Mouse (Mus musculus) midbrain, embryonic 10.5 days (tissue): ENCODE data around the gene Celf2. TPM values are rescaled to one million over a fixed set of nuclear protein-coding genes. Genes with fewer than 3 reads are reported as not detected.

Experiments used
- DNase-seq: peaks from one replicate; pipeline ENCODE4 v3.0.0-alpha.2; 2017; ENCODE audit warnings: low spot score
- H3K27ac ChIP-seq: fragments of 300-500 bp; sonication (generic); replicated peaks from 2 replicates; pipeline ENCODE4 v1.5.1; 2016; ENCODE audit warnings: mild to moderate bottlenecking
- H3K27me3 ChIP-seq: fragments of 300-500 bp; sonication (generic); 2 replicates; pipeline ENCODE4 v1.6.1; 2016; ENCODE audit warnings: low read depth, mild to moderate bottlenecking; ENCODE audit not compliant: poor library complexity, severe bottlenecking
- H3K36me3 ChIP-seq: fragments of 300-500 bp; sonication (generic); 2 replicates; pipeline ENCODE4 v1.6.1; 2016; ENCODE audit warnings: mild to moderate bottlenecking, moderate library complexity
- H3K4me1 ChIP-seq: fragments of 300-500 bp; sonication (generic); 2 replicates; pipeline ENCODE4 v1.6.1; 2016
- H3K4me3 ChIP-seq: fragments of 300-500 bp; sonication (generic); 2 replicates; pipeline ENCODE4 v1.5.1; 2016; ENCODE audit warnings: mild to moderate bottlenecking, moderate library complexity
- H3K9me3 ChIP-seq: fragments of 300-500 bp; sonication (generic); replicated peaks from 2 replicates; pipeline ENCODE4 v1.6.1; 2016; ENCODE audit warnings: mild to moderate bottlenecking
- WGBS: fragments of 180-500 bp; shearing (Covaris S2); methylation state at CpG from one replicate; pipeline ENCODE4 v1.1.7; 2016; 5-methylcytosine and 5-hydroxymethylcytosine counted together
- polyA plus RNA-seq: library from polyadenylated mRNA; unstranded; fragments of >200 nt; fragmentation: Nextera tagmentation; extraction: Ambion mirVana; gene quantifications from 2 replicates; pipeline ENCODE4 v1.2.1, GENCODE M21; 2016

The Celf2 gene
- polyA plus RNA-seq, 1 experiment from 2014 or later = 63.6 TPM

DNA sequence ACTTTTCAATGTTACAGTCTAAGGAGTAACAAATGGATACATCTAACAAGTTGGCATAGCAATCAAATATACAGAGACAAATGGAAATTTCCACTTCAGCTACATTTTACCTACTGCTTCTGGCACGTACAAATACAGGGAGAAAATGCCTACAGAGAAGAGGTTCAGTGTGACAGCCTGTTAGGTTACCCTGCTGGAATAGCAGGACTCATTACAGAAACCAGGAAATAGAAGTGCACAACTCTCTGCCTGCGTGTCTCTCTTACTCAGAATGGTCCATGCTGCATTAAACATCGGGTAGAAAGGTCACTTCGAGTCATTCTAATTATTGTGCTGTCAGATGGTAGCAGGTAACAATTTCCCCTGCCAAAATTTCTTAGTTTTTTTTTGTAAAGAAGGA, 141.6 kb downstream of the Celf2 start:
- no peak for DNase-seq
- Histone ChIP-seq H3K27me3 (no peaks in the 10 kb centered on the region), H3K36me3 (no peaks in the 10 kb centered on the region), H3K4me3 (no peak overlapping the region), H3K4me1 (no peaks in the 10 kb centered on the region), H3K27ac (no peak overlapping the region), H3K9me3 (no peaks in the 10 kb centered on the region)
- WGBS = 89% methylated on average over 4 of the region's 4 CpGs

DNA sequence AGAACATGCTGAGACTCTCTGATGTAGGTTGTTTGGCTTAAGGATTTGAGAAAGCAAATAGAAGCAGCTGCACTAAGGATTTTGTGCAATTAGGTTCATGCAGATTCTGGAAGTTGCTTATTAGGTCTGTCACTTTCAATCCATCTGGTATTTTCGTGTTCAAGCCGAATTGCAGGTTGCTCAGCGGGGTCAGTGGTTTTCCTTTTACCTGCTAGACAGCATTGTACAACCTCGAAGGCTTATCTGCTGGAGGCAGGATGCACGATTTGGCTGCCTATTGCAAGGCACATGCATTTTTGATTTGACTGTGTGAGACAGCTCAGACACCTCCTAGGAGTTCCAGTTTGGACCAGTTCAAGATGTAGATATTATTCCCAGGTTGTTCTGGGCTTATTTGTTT, 149.8 kb downstream of the Celf2 start:
- no peak for DNase-seq
- H3K4me1 ChIP-seq = peaks cover 4% of the 10 kb centered on the region; the same call in 1 of the 2 replicates
- no peaks in the 10 kb centered on the region for H3K27me3 ChIP-seq
- no peaks in the 10 kb centered on the region for H3K9me3 ChIP-seq
- H3K4me3 ChIP-seq = no peak overlapping the region
- no peaks in the 10 kb centered on the region for H3K36me3 ChIP-seq
- WGBS = 70% methylated on average over 5 of the region's 5 CpGs
- H3K27ac ChIP-seq = no peak overlapping the region

DNA sequence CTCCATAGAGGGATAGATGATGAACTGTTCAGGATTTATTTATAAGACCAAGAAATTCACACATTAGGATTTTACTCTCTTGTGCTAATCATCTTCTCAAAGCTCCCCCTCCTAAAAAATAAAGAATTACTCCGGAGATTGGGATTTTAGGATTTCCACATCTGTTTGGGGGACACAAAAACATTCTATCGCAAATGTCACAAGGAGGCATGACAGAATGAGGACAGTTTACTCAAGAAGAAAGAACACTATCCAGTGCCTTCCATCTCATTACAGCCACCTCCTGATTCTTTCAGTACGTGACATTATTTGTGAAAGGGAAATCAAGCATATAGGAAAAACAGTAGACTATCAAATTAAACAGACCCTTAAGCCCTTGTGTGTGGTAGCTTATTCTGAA, 150.5 kb downstream of the Celf2 start:
- Histone ChIP-seq H3K4me1 (peaks cover 4% of the 10 kb centered on the region; the same call in 1 of the 2 replicates), H3K9me3 (no peaks in the 10 kb centered on the region), H3K4me3 (no peak overlapping the region), H3K36me3 (no peaks in the 10 kb centered on the region), H3K27ac (no peak overlapping the region), H3K27me3 (no peaks in the 10 kb centered on the region)
- WGBS = 74% methylated on average over 3 of the region's 3 CpGs
- DNase-seq = no peak

DNA sequence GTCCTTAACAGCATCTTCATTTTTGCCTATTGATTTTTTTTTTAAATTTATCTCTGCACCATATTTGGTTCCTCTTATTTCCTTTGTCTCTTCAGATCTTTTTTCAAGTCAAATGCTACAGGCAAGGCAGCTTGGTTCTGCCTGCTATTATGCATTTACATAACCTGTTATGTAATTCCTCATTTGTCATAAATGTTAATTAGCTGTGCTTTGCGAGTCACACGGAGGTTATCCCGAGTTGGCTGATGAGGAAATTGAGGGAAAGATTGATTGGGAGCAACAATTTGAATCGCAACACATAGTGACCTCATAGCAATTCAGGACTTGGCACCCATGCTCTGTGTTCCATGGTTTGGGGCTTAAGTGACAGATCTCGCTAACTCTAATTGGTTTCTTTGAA, 158.1 kb downstream of the Celf2 start:
- WGBS = 95% methylated on average over 5 of the region's 5 CpGs
- H3K9me3 ChIP-seq = no peaks in the 10 kb centered on the region
- no peaks in the 10 kb centered on the region for H3K4me1 ChIP-seq
- no peak overlapping the region for H3K4me3 ChIP-seq
- H3K36me3 ChIP-seq = no peaks in the 10 kb centered on the region
- no peaks in the 10 kb centered on the region for H3K27me3 ChIP-seq
- no peak overlapping the region for H3K27ac ChIP-seq
- DNase-seq = no peak

DNA sequence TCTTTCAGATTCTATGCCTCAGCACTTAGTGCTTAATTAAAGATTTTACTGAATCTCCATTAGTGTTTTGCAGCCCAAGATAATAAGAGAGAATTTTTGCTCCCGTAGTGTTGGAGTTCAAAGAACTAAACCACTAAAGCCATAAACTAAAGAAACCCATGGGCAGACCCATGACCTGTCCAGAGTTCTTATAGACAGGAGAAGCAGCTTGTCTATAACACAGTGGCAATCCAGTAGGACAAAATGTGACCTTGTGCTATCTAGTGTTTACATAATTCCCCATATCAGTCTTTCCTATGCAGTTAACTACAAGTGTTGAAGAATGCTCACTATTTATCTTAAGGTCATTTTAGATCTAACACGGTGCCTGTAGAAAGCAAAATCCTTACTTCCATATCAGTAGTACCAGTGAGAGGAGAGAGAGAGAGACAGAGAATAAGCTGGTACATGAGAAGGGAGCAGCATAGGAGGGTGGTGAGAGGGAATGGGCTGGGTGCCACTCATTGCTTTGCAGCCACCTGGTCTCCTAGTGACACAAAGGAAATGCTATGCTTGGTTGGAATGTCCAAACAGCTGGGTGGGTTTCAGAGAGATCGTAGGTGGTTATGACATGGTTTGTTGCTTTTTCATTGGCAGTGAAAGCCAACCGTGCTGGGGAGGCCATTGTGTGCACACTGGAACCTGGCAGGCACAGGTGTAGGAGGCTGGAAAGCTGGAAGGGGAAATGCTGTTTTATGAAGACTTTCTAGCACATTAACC, 162.5 kb downstream of the Celf2 start:
- DNase-seq = no peak
- WGBS = 85% methylated on average over 4 of the region's 4 CpGs
- Histone ChIP-seq H3K27me3 (no peaks in the 10 kb centered on the region), H3K4me3 (no peak overlapping the region), H3K36me3 (no peaks in the 10 kb centered on the region), H3K4me1 (no peaks in the 10 kb centered on the region), H3K9me3 (no peaks in the 10 kb centered on the region), H3K27ac (no peak overlapping the region)

DNA sequence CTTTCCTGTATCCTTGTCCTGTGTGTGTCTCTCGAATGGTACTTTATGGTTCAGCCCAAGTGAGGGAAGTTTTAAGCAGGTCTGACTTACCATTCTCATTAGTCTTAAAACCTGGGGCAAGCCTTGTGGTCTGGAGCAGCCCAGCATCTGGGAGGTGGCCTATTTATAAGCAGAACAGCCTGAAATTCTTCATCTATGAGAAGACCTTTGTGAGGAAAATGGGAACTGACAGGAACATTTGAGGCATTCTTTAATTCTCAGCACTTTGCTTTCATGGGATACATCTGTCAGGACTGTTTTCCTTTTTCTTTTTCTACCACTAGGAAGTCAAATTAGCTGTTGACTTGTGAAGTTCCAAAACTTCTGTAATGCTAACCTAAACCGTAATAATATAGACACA, 164.4 kb downstream of the Celf2 start:
- WGBS = 93% methylated on average over 2 of the region's 2 CpGs
- Histone ChIP-seq H3K4me1 (no peaks in the 10 kb centered on the region), H3K4me3 (no peak overlapping the region), H3K36me3 (no peaks in the 10 kb centered on the region), H3K27ac (no peak overlapping the region), H3K9me3 (no peaks in the 10 kb centered on the region), H3K27me3 (no peaks in the 10 kb centered on the region)
- DNase-seq = no peak

DNA sequence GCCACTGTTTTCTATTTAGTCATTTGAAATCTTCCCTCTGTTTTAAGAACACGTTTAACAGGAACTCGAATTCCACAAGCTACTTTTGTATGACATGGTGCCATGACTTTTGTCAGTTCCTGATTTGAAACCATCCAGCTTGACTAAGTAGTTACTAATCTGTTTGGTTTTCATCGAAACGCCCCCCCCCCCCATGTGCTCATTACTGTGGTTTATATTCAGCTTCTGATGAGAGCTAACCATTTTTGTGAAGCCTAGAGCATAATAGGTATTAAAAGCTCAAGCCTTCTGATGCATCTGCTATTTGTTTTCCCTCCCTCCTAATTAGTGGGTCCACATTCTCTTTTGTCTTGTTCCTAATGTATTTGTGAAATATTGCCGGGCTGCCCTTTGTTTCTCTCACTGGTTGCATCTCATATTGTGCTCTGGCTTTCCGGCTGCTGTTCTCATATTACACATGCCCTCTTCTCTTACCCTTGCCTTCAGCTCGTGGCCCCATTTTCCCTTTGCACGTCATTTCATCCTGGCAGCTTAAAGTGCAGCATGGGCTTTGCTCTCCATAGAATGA, 166.4 kb downstream of the Celf2 start:
- Histone ChIP-seq H3K4me3 (no peak overlapping the region), H3K4me1 (no peaks in the 10 kb centered on the region), H3K9me3 (no peaks in the 10 kb centered on the region), H3K27ac (no peak overlapping the region), H3K27me3 (no peaks in the 10 kb centered on the region), H3K36me3 (no peaks in the 10 kb centered on the region)
- 69% methylated on average over 8 of the region's 8 CpGs for whole genome bisulfite sequencing
- no peak for DNase-seq

DNA sequence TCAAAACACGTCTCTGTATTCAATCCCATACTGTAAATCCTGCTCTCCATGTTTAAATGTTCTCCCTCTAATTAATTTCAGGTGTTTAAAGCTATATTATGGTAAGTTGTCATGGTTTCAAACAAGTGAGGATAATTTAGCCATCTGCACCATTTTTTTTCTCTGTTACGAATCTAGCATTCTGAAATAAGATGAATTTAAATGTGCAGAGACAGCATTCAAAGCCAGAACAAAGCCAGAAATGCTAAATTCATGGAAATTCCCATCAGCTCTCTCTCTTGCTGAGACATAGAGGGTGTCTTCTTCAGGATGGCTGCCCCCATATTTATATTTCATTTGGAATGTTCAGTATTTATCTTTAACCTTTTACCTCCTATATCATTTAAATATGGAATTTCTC, 174.5 kb downstream of the Celf2 start:
- WGBS = 90% methylated on average over 2 of the region's 2 CpGs
- H3K36me3 ChIP-seq = no peaks in the 10 kb centered on the region

DNA sequence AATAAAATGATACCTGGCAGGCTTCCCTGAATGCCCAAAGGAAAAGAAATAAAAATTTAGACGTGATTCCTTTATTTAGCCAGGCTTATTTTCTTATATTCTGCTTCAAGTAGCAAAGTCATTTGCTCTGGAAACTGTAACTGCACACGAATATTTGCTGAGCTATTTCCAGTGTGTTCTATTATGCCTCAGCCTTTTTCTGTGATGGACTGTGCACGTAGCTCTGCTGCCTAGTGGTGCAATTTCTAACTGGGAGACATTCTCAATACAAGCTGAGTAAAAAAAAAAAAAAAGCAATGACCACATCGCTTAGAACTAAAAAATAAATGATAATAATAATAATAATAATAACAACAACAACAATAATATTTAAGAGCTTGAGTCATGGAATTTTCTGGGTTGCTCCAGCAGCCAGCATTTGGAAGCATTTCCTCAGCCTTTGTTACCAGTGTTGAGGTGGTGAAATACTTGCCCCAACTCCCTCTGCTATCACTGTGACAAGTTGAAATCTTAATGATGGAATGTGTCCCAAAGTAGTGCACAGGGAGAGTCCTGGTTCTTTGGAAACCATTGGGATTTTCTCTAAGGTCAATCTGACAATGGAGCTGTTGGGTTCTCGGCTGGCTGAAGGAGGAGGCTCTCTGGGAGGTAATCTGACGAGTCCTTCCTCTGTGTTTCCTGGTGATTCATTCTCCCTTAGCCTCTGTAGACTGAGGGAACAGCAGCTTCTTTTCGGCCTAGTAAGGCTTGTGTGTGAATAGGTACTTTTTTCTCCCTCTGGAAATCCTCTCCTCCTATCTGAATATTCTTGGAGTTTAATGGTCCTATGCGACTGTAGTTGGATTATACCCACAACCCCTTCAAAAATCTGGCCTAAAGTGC, 181.1 kb downstream of the Celf2 start:
- Histone ChIP-seq H3K4me3 (no peak overlapping the region), H3K36me3 (no peaks in the 10 kb centered on the region), H3K27me3 (no peaks in the 10 kb centered on the region), H3K27ac (no peak overlapping the region), H3K9me3 (no peaks in the 10 kb centered on the region), H3K4me1 (no peaks in the 10 kb centered on the region; the same call in 1 of the 2 replicates)
- DNase-seq = no peak
- WGBS = 73% methylated on average over 8 of the region's 8 CpGs

More for the DNA sequence above, 174.5 kb downstream of the Celf2 start:
- Histone ChIP-seq H3K9me3 (no peaks in the 10 kb centered on the region), H3K27me3 (no peaks in the 10 kb centered on the region), H3K4me3 (no peak overlapping the region), H3K4me1 (no peaks in the 10 kb centered on the region), H3K27ac (no peak overlapping the region)
- no peak for DNase-seq

DNA sequence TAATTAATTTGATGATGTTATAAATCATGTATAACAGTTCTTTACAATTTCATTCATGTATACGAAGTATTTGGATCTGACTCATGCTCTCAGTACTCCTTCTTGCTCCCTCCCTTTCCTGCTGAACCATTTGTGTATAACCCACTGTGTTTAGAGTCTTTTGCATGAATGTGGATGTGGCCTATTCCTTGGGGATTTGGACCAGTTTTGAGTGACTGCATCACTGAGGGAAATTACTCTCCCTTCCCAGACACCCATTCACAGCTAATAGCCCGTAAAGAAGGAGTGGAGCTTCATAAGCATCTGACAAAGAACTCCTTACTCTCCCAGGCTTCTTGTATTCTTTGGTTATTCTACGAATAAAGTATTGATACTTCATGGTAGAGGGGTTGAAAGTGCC, 189.6 kb downstream of the Celf2 start:
- Histone ChIP-seq H3K27me3 (no peaks in the 10 kb centered on the region), H3K27ac (no peak overlapping the region), H3K4me3 (no peak overlapping the region), H3K36me3 (no peaks in the 10 kb centered on the region), H3K9me3 (no peaks in the 10 kb centered on the region), H3K4me1 (peaks cover 20% of the 10 kb centered on the region)
- DNase-seq = no peak
- 57% methylated on average over 3 of the region's 3 CpGs for WGBS

DNA sequence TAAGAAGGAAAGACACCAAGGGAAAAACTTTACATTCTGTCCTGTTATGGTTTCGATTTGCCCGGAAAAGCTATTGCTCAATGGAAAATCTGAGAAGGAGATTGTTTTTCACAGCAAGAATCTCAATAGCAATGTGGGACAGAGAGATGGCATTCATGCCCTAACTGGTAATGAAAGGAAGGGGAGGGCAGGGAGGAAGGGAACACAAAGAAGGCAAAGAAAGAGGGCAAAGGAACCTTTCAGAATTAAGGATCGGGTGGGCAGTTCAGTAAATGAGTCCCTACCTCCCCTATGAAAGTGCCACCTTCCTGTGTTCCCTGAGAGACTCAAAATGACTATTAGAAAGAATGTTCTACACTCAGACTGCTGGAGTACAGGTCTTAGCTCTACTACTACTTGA, 197.6 kb downstream of the Celf2 start:
- Histone ChIP-seq H3K36me3 (no peaks in the 10 kb centered on the region), H3K4me1 (peaks cover 50% of the 10 kb centered on the region), H3K27me3 (peaks cover 15% of the 10 kb centered on the region), H3K9me3 (no peaks in the 10 kb centered on the region), H3K27ac (no peak overlapping the region; the same call in 1 of the 2 replicates), H3K4me3 (no peak overlapping the region)
- 53% methylated on average over 3 of the region's 3 CpGs for WGBS
- no peak for DNase-seq

DNA sequence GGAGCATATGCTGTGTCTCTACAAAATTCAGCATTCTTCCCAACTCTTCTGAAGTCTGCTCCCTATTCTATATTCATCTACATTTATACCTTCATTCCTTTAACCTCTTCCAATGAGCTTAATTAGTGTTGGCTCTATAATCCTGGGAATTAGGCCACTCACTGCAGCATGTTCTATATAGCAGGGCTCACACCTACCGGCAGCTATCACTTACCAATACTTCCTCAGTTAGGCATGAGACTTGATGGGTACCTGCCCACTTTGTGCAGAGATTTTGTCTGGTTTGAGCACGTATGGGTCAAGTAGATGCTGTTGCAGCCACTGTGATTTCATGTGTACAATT, 198.6 kb downstream of the Celf2 start:
- Histone ChIP-seq H3K4me1 (peaks cover 47% of the 10 kb centered on the region), H3K27me3 (peaks cover 15% of the 10 kb centered on the region), H3K36me3 (no peaks in the 10 kb centered on the region), H3K9me3 (no peaks in the 10 kb centered on the region), H3K27ac (peak overlapping the region; percentile 76), H3K4me3 (no peak overlapping the region)
- DNase-seq = no peak
- WGBS = 84% methylated on average over 2 of the region's 2 CpGs
